Mouse (Mus musculus): ENCODE data around the gene Myh7b. TPM values are rescaled to one million over a fixed set of nuclear protein-coding genes. Genes with fewer than 3 reads are reported as not detected.

Myh7b gene
- total and polyA plus RNA-seq, 2 experiments, result not detected

DNA sequence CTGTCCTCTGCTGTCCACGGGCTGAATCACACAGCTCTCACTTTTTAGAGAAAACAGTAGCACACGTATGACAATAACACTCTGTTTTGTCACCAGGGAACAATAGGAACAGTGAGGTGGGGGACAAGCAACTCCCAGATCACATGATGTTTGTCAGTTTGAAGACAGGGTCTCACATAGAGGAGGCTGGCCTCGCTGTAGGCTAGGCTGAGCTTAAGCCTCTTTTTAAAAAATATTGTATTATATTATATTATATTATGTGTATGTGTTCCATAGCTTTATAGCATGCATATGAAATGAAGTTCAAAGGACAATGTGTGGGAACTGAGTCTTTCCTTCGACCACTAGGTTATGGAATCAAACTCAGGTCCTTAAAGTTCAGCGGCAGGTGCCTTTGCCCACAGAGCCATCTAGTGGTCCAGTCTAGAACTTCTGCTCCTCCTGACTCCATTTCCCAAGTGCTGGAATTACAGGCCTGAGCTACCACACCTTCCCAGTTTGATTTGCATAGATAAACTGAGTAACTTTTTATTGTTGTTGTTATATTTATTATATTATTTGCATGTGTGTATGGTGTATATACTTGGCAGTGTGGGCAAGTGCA, 27.0 kb upstream of the Myh7b start:
- peak overlapping the region; percentile 42; the same call in 1 of the 2 replicates for H3K9ac ChIP-seq (ENCODE audit: low read depth, low read length)
- 46% methylated on average over 5 of the region's 5 CpGs for WGBS
- H3K79me2 ChIP-seq (ENCODE audit: control insufficient read depth, insufficient read depth, low read length), result no peaks in the 10 kb centered on the region
- peaks cover 9% of the 10 kb centered on the region for H3K36me3 ChIP-seq (ENCODE audit: control insufficient read depth, insufficient read depth, low read length)
- peak; percentile 70 for DNase-seq (ENCODE audit: extremely low read depth, low read depth, low spot score)
- TF ChIP-seq CTCF (IDR thresholded peaks at IDR 0.05; ENCODE audit: low read depth, low read length) (peak; percentile 82), POLR2A (IDR thresholded peaks at IDR 0.05; ENCODE audit: extremely low read depth, insufficient read depth, low read length) (no peak)
- H3K4me1 ChIP-seq (ENCODE audit: control insufficient read depth, insufficient read depth, low read length), result peaks cover 20% of the 10 kb centered on the region
- H3K27ac ChIP-seq (replicated peaks; ENCODE audit: insufficient read depth, low read depth, low read length), result peak overlapping the region; percentile 76
- H3K4me3 ChIP-seq (ENCODE audit: insufficient read depth, low read depth, low read length), result no peak overlapping the region
- H3K27me3 ChIP-seq (ENCODE audit: control insufficient read depth, insufficient read depth, low read length), result no peaks in the 10 kb centered on the region

DNA sequence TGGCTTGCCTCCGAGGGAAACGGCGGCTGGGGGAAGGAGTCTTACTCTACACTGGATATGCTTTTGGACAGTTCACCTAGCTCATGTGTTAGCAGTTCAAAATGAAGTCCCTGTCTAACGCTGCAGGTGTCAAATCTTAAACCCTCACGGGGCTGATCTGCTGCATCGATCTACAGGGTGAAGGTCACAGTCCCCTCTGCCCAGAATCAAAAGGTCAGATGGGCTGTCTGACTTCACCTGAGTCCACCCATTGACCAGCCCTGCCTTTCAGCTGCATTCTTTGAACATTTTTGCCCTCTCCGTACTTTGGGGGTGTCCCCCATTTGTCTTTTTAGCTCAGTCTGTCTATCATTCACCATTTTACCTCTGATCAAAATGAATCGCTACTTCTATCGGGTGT, 25.9 kb upstream of the Myh7b start:
- H3K27ac ChIP-seq (replicated peaks; ENCODE audit: insufficient read depth, low read depth, low read length), result peak overlapping the region; percentile 87

DNA sequence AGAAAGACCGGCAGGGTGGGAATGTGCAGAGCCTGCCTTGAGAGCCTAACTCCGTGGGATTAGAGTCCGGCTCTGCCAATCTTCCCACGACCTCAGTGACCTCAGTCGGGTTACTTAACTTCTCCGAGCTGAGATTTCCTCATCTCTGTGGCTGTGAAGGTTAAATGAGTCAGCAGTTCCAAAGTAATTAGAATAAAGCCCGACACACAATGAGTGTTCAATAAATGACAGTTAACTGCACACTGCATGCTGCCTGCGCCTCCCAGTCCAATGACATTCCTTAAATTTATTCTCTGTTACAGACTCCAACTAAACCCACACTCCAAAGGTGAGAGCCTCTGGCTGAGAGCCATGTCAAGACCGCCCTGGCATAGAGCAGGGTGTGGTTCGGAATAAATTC, 25.5 kb upstream of the Myh7b start:
- TF ChIP-seq CTCF (IDR thresholded peaks at IDR 0.05; ENCODE audit: low read depth, low read length) (no peak), POLR2A (IDR thresholded peaks at IDR 0.05; ENCODE audit: extremely low read depth, insufficient read depth, low read length) (no peak)
- peak; percentile 90 for DNase-seq (ENCODE audit: extremely low read depth, low read depth, low spot score)
- peaks cover 27% of the 10 kb centered on the region for H3K4me1 ChIP-seq (ENCODE audit: control insufficient read depth, insufficient read depth, low read length)
- peak overlapping the region; percentile 87 for H3K27ac ChIP-seq (replicated peaks; ENCODE audit: insufficient read depth, low read depth, low read length)
- H3K79me2 ChIP-seq (ENCODE audit: control insufficient read depth, insufficient read depth, low read length), result no peaks in the 10 kb centered on the region
- no peak overlapping the region for H3K4me3 ChIP-seq (ENCODE audit: insufficient read depth, low read depth, low read length)
- H3K27me3 ChIP-seq (ENCODE audit: control insufficient read depth, insufficient read depth, low read length), result no peaks in the 10 kb centered on the region
- H3K36me3 ChIP-seq (ENCODE audit: control insufficient read depth, insufficient read depth, low read length), result peaks cover 8% of the 10 kb centered on the region
- WGBS, result 15% methylated on average over 10 of the region's 10 CpGs
- H3K9ac ChIP-seq (ENCODE audit: low read depth, low read length), result 0 out of 2 replicates have a peak overlapping the region, but pooled peaks have one; percentile 26

More for the DNA sequence above, 25.9 kb upstream of the Myh7b start:
- Histone ChIP-seq H3K79me2 (ENCODE audit: control insufficient read depth, insufficient read depth, low read length) (no peaks in the 10 kb centered on the region), H3K4me3 (ENCODE audit: insufficient read depth, low read depth, low read length) (no peak overlapping the region), H3K36me3 (ENCODE audit: control insufficient read depth, insufficient read depth, low read length) (peaks cover 9% of the 10 kb centered on the region), H3K27me3 (ENCODE audit: control insufficient read depth, insufficient read depth, low read length) (no peaks in the 10 kb centered on the region), H3K9ac (ENCODE audit: low read depth, low read length) (peak overlapping the region; percentile 26; the same call in 1 of the 2 replicates), H3K4me1 (ENCODE audit: control insufficient read depth, insufficient read depth, low read length) (peaks cover 23% of the 10 kb centered on the region)
- DNase-seq (ENCODE audit: extremely low read depth, low read depth, low spot score), result peak; percentile 88
- no peak for TF ChIP-seq POLR2A (IDR thresholded peaks at IDR 0.05; ENCODE audit: extremely low read depth, insufficient read depth, low read length)
- TF ChIP-seq CTCF (IDR thresholded peaks at IDR 0.05; ENCODE audit: low read depth, low read length), result no peak
- WGBS, result 28% methylated on average over 9 of the region's 9 CpGs

DNA sequence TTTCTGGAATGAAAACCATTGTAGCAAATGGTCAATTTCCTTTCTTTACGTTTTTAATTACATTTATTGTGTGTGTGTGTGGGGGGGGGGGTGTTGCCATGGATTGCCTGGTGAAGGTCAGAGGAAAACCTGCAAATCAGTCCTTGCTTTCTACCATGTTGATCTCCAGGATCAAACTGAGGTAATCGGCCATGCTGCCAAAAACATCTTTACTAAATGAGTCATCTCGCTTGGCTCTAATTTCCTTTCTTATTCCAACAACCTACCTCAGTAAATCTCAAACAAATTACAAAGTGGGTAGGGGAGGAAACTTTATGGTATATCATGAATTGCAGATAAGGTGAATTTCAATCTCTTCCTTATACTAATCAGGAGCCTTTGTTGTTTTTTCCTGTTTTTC, 22.9 kb upstream of the Myh7b start:
- WGBS, result 38% methylated on average over 3 of the region's 3 CpGs
- Histone ChIP-seq H3K9ac (ENCODE audit: low read depth, low read length) (no peak overlapping the region), H3K27ac (replicated peaks; ENCODE audit: insufficient read depth, low read depth, low read length) (no peak overlapping the region), H3K4me3 (ENCODE audit: insufficient read depth, low read depth, low read length) (no peak overlapping the region), H3K4me1 (ENCODE audit: control insufficient read depth, insufficient read depth, low read length) (peaks cover 26% of the 10 kb centered on the region), H3K36me3 (ENCODE audit: control insufficient read depth, insufficient read depth, low read length) (peaks cover 1% of the 10 kb centered on the region; the same call in 1 of the 2 replicates), H3K79me2 (ENCODE audit: control insufficient read depth, insufficient read depth, low read length) (no peaks in the 10 kb centered on the region), H3K27me3 (ENCODE audit: control insufficient read depth, insufficient read depth, low read length) (no peaks in the 10 kb centered on the region)
- TF ChIP-seq POLR2A (IDR thresholded peaks at IDR 0.05; ENCODE audit: extremely low read depth, insufficient read depth, low read length), result no peak
- TF ChIP-seq CTCF (IDR thresholded peaks at IDR 0.05; ENCODE audit: low read depth, low read length), result no peak
- peak; percentile 64 for DNase-seq (ENCODE audit: extremely low read depth, low read depth, low spot score)

DNA sequence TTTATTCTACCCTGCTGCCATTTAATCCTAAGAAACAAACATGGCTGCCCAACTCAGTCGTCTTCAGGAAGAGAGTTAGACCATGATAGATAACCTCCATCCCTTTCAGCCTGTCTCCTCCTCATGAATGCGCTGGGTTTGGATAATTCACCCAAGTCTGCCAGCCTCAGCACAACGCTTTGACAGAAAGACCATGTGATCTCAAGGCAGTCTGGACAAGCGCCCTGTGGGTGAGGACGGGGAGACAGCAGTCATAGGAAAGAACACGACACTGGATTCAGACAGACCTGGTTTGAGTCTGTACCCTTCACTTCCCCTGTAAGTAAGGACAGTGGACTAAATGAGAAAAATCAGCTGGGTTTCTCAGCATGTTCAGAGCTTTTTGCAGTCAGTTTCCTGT, 21.5 kb upstream of the Myh7b start:
- H3K9ac ChIP-seq (ENCODE audit: low read depth, low read length), result no peak overlapping the region
- WGBS, result 44% methylated on average over 6 of the region's 6 CpGs

DNA sequence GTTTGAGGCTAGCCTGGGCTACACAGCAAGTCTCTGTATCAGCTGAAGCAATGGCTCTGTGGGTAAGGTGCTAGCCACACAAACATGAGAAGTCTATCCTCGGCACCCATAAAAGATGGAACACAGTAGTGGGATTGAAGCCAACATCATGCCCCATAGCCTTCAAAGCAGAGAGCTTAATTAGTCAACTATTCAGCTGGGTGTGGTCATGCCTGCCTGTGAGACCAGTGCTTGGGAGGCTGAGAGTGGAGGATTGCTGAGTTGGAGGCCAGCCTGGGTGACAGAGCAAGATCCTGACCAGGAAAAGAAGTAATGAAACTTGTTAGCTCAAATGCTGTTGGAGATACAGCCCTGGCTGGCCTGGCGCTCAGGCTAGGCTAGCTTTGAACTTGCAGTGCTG, 20.1 kb upstream of the Myh7b start:
- H3K9ac ChIP-seq (ENCODE audit: low read depth, low read length), result no peak overlapping the region
- peaks cover 18% of the 10 kb centered on the region for H3K4me1 ChIP-seq (ENCODE audit: control insufficient read depth, insufficient read depth, low read length)
- DNase-seq (ENCODE audit: extremely low read depth, low read depth, low spot score), result peak; percentile 46
- no peak overlapping the region for H3K4me3 ChIP-seq (ENCODE audit: insufficient read depth, low read depth, low read length)
- peaks cover 1% of the 10 kb centered on the region; the same call in 1 of the 2 replicates for H3K36me3 ChIP-seq (ENCODE audit: control insufficient read depth, insufficient read depth, low read length)
- no peak for TF ChIP-seq CTCF (IDR thresholded peaks at IDR 0.05; ENCODE audit: low read depth, low read length)
- WGBS, result 65% methylated on average over 2 of the region's 2 CpGs
- H3K27ac ChIP-seq (replicated peaks; ENCODE audit: insufficient read depth, low read depth, low read length), result peak overlapping the region; percentile 29
- H3K79me2 ChIP-seq (ENCODE audit: control insufficient read depth, insufficient read depth, low read length), result no peaks in the 10 kb centered on the region
- no peaks in the 10 kb centered on the region for H3K27me3 ChIP-seq (ENCODE audit: control insufficient read depth, insufficient read depth, low read length)

More for the DNA sequence above, 21.5 kb upstream of the Myh7b start:
- Histone ChIP-seq H3K4me1 (ENCODE audit: control insufficient read depth, insufficient read depth, low read length) (peaks cover 21% of the 10 kb centered on the region), H3K4me3 (ENCODE audit: insufficient read depth, low read depth, low read length) (no peak overlapping the region), H3K27me3 (ENCODE audit: control insufficient read depth, insufficient read depth, low read length) (no peaks in the 10 kb centered on the region), H3K27ac (replicated peaks; ENCODE audit: insufficient read depth, low read depth, low read length) (0 out of 2 replicates have a peak overlapping the region, but pooled peaks have one; percentile 11), H3K79me2 (ENCODE audit: control insufficient read depth, insufficient read depth, low read length) (no peaks in the 10 kb centered on the region), H3K36me3 (ENCODE audit: control insufficient read depth, insufficient read depth, low read length) (peaks cover 1% of the 10 kb centered on the region; the same call in 1 of the 2 replicates)
- peak; percentile 46 for DNase-seq (ENCODE audit: extremely low read depth, low read depth, low spot score)
- no peak for TF ChIP-seq CTCF (IDR thresholded peaks at IDR 0.05; ENCODE audit: low read depth, low read length)

Data from liver, adult 2 months (tissue).